Mouse (Mus musculus): ENCODE results near the gene Zswim5.

The Zswim5 gene

GRCm38 (mm10) chr4:117005611-117006400 is 128.6 kb downstream of the Zswim5 start:
- DNase-seq (ENCODE audit: low read depth, low spot score), result no peak

DNA sequence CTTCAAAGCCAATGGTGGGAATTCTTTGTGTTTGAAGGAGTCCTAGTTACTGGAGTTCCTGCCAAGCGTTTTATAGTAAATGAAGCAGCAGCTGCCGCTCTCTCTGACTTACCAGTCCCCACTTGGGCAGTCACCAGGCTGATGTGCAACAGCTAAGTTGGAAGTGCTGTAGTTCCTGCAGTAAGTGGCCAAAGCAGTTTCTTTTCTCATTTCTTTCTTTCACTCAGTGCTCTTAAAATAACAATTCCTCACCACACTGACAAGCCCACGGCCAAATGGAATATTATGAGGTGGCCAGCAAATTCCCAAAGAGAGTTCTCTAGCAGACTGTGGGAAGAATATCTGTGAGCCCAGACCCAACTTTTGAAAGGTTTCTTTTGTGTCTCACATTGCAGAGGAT is 129.9 kb downstream of the Zswim5 start:
- DNase-seq (ENCODE audit: low read depth, low spot score), result no peak

DNA sequence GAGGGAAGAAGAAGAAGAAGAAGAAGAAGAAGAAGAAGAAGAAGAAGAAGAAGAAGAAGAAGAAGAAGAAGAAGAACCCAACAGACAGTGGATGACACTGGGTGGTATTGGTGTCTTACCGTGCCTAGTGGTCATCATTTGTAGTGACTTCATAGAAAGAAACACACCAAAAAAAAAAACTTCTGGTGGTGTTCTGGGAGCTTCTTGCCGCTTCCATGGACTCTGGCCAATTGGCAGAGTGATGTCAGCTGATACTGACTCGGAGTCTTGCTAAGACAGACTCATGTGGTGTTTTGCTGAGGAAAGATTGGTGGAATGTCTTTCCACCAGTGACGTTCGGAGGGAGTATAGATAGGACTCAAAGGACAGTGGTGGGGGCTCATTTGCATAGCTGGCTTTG is 133.1 kb downstream of the Zswim5 start:
- DNase-seq (ENCODE audit: low read depth, low spot score), result no peak

DNA sequence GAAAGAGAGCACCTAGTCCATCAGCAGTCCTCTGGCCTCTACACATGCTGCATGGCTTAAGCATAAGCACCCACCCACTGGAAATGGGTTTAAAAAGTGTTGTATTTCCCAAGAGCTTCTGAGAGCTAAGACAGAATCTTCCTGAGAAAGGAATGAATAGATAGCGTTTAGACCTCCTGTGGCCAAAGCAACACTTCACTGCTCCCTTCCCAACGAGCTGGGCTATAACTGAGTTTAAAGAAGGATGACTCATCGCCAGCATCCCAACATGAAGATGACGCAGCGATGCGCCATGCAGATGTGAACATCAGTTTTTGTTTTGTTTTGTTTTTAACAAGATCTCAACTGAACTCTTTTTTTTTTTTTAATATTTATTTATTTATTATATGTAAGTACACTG is 136.4 kb downstream of the Zswim5 start:
- DNase-seq (ENCODE audit: low read depth, low spot score), result no peak

DNA sequence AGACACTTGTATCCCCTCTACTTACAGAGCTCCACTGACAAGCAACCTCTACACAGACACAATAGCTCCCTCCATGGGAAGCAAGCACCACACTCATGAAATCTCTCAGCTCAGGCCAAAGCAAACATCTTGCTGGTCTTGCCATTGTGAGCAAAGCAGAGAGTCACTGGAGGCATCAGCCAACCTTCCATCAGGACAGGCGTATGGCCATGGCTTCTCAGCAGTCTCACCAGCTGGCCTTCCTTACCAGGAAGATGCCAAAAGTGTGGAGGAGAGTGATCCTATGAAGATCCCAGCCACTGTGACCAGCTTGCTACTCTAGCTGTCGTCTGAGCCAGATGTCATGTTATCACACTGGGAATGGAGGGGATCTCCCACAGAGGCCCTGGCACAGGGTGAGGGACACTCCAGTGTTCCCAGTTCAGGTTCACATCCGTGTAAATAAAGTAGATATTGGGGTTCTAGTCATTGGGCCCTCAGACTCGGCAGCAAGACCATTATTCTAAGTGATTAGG is 137.8 kb downstream of the Zswim5 start:
- no peak for DNase-seq (ENCODE audit: low read depth, low spot score)

- peak; percentile 24 for DNase-seq (ENCODE audit: low read depth, low spot score)
Measured at GRCm38 (mm10) chr4:117017738-117018137, 140.6 kb downstream of the Zswim5 start.

GRCm38 (mm10) chr4:117018327-117018726 is 141.2 kb downstream of the Zswim5 start:
- no peak for DNase-seq (ENCODE audit: low read depth, low spot score)

DNA sequence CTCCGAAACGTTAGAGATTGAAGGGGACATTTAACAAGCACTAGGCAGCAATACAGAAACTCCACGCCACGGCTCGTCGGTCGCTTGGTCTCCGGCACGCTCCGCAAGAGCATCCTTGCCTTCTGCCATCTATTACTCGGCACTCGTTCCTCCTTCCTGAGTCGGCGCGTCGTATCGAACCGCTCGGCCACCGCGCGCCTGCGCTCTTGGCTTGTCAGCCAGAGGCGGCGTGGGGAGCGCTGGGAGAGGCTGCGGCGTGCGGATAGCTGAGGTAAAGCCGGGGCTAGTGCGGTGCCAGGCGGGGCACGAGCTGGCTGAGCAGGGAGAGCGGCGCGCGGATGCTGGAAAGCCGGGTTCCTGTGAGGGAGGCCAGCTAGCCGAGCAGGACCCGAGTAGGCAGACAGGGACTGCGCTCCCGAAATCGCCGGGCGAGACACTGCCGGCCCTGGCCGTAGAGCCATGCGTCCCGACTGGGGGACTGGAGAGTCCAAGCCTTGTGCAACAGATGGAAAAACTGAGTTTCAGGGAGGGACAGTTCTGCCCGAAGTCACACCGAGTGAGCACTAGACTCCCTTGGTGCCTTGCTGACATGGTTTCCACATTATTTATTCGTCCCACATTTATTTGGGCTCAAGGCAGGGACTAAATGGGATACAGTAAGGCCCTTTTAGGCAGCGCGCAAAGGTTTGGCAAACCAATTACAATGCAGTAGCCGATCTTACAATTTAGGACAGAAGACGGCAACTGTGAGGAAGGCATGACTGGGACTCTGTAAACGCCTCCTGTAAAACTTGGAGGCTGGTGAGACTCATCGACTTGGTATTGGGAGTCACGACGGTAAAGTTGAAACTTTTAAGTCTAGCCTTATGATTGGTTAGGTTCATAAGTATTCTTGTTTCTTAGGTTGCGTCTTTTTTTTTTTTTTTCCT is 142.3 kb downstream of the Zswim5 start, which contains the start of gene Eif2b3:
Gene Eif2b3, plus strand, starts transcription at position 197 of the 929 bp plus-strand sequence.
- DNase-seq (ENCODE audit: low read depth, low spot score), result peak; percentile 94

DNA sequence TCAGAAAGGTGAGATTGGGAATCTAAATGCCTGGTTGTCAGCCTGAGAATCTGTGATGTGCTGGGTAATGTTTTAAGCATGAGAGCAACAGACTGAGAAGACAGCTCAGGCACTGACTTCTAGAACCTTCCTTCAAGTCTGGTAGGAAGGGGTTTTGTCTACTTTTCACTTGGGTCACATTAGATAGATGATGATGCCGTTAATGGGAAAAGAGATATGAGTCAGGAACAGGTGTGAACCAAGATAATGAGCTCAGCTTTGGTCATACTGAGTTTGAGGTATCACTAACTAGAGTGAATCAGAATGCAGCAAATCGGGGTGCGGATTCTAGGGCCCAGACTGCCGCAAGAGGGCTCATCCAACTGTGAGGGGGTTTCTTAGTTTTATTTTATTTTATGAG is 146.3 kb downstream of the Zswim5 start:
- no peak for DNase-seq (ENCODE audit: low read depth, low spot score)

GRCm38 (mm10) chr4:117031105-117031504 is 153.9 kb downstream of the Zswim5 start:
- peak; percentile 39 for DNase-seq (ENCODE audit: low read depth, low spot score)

Data from CD4-positive helper T cell, adult 2 months (primary cell).